Mouse (Mus musculus) megakaryocyte, embryonic 14.5 days (primary cell): ENCODE data around the gene Cox4i2. TPM values are rescaled to one million over a fixed set of nuclear protein-coding genes. Genes with fewer than 3 reads are reported as not detected.

ENCODE experiments used
- H3K27me3 ChIP-seq: replicated peaks from 2 replicates; pipeline ENCODE3; 2012; ENCODE audit warnings: inconsistent platforms
- H3K36me3 ChIP-seq: replicated peaks from 2 replicates; pipeline ENCODE3; 2012; ENCODE audit warnings: low read length, inconsistent platforms, mixed read lengths
- H3K4me1 ChIP-seq: 2 replicates; pipeline ENCODE4 v1.6.1; 2012; ENCODE audit warnings: inconsistent platforms
- H3K4me3 ChIP-seq: replicated peaks from 2 replicates; pipeline ENCODE3; 2012; ENCODE audit warnings: moderate library complexity, mild to moderate bottlenecking, inconsistent platforms
- H3K9me3 ChIP-seq: 2 replicates; pipeline ENCODE4 v1.6.1; 2012; ENCODE audit warnings: inconsistent platforms
- FLI1 ChIP-seq: IDR thresholded peaks from 2 replicates; pipeline ENCODE4 v1.6.1; 2012; ENCODE audit warnings: low read length, inconsistent platforms, mixed read lengths
- GATA1 ChIP-seq: IDR thresholded peaks from 3 replicates; pipeline ENCODE4 v1.6.1; 2012; ENCODE audit warnings: mixed read lengths, low read length, inconsistent platforms, borderline replicate concordance
- polyA plus RNA-seq: library from polyadenylated mRNA; stranded (reverse); fragments of >175 nt; gene quantifications from 2 replicates; pipeline ENCODE4 v1.2.3, GENCODE M21; 2012; ENCODE audit warnings: low replicate concordance; ENCODE audit not compliant: insufficient read depth

Cox4i2 gene
- polyA plus RNA-seq, 1 experiment: 2.8 TPM

- H3K4me1 ChIP-seq: peaks cover 70% of the 10 kb centered on the region
- TF ChIP-seq GATA1 (no peak), FLI1 (no peak)
- H3K9me3 ChIP-seq: no peaks in the 10 kb centered on the region
- H3K36me3 ChIP-seq: no peaks in the 10 kb centered on the region
- peak overlapping the region; percentile 83 for H3K4me3 ChIP-seq
- H3K27me3 ChIP-seq: peaks cover 1% of the 10 kb centered on the region
Measured at GRCm38 (mm10) chr2:152741153-152742041, 12.6 kb upstream of the Cox4i2 start.

GRCm38 (mm10) chr2:152742435-152742834 is 11.5 kb upstream of the Cox4i2 start:
- Histone ChIP-seq H3K27me3 (no peaks in the 10 kb centered on the region), H3K9me3 (no peaks in the 10 kb centered on the region), H3K4me3 (peak overlapping the region; percentile 28), H3K36me3 (no peaks in the 10 kb centered on the region), H3K4me1 (peaks cover 60% of the 10 kb centered on the region)
- no peak for TF ChIP-seq FLI1
- TF ChIP-seq GATA1: no peak

DNA sequence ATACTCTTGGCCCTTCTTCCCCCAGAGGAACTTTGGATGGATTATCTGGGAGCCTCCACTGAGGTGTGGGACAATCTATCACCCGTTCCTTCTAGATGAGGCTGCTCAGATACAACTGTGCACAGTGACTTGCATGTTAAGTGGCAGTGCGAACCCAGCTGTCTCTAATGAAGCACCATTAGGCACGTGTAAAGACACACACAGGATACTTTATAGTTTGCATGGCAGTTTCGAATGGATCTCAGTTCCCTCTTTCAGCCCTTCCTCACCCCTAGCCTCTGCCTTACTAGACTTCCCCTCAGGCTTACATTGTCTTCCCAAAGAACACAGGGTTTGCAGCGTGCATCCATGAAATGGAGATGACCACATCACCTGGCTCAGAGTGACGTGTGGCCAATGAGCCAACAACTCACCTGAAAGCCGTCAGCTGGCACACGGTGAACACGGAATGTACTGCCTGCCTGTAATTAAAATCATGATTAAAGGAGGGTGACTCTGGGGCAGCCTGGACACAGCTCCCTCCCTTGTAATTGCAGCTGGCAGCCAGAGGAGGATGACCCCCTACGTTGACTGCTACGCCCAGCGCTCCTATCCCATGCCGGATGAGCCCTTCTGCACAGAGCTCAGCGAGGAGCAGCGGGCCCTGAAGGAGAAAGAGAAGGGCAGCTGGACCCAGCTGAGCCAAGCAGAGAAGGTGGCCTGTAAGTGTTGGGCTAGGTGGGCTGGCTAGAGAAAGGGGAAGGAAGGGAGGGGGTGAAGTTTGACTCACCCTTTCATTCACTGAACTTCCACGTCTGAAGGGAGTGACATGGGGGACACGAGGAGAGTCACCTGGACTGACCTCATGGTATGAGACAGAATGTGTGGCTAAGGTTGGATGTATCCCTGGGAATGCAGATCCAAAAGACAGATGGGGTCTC is 2.8 kb downstream of the Cox4i2 start:
- TF ChIP-seq GATA1: no peak
- TF ChIP-seq FLI1: no peak
- H3K4me1 ChIP-seq: peaks cover 67% of the 10 kb centered on the region
- H3K4me3 ChIP-seq: no peak overlapping the region
- no peaks in the 10 kb centered on the region for H3K36me3 ChIP-seq
- peaks cover 28% of the 10 kb centered on the region for H3K27me3 ChIP-seq
- no peaks in the 10 kb centered on the region for H3K9me3 ChIP-seq

DNA sequence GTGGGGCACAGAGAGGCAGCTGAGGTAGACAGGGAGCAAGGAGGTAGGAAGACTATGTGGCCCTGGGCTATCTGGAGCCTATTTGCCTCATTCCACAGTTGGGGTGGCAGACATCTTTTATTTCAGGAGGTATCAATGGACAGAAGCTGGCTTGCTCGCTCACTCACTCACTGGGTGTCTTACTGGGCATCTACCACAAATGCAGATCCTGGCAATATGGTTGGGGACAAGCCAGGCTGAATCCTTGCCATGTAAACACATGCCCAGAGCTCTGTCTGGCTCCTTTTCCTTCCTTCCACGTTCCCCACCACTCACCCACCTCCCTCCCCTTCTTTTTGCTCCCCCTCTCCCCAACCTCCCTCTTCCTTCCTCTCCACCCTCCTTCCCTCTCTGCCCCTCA is 3.5 kb downstream of the Cox4i2 start:
- Histone ChIP-seq H3K4me1 (peaks cover 67% of the 10 kb centered on the region), H3K4me3 (no peak overlapping the region), H3K9me3 (no peaks in the 10 kb centered on the region), H3K36me3 (peaks cover 2% of the 10 kb centered on the region), H3K27me3 (peaks cover 28% of the 10 kb centered on the region)
- TF ChIP-seq FLI1 (no peak), GATA1 (no peak)

DNA sequence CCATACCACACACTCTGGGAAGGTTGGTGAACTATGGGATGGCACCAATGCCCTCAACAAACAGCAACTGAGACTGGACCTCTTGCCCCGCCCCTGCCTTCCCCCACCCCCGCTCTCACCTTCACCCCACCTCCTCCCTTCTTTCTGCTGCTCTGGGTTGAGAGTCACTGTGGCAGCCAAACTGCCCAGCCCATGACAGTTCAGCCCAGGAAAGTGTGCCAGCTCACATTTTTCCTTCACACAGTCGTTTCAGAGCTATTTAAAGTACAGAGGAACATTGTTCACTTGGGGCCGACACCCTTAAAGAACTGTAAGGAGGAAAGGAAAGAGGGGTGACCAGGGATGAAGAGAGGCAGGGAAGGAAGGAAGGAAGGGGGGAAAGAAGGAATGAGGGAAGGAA is 4.4 kb downstream of the Cox4i2 start:
- Histone ChIP-seq H3K4me3 (no peak overlapping the region), H3K9me3 (no peaks in the 10 kb centered on the region), H3K36me3 (peaks cover 4% of the 10 kb centered on the region), H3K4me1 (peaks cover 70% of the 10 kb centered on the region), H3K27me3 (peaks cover 25% of the 10 kb centered on the region)
- TF ChIP-seq FLI1 (no peak), GATA1 (no peak)

- Histone ChIP-seq H3K36me3 (peaks cover 4% of the 10 kb centered on the region), H3K27me3 (peaks cover 2% of the 10 kb centered on the region), H3K9me3 (no peaks in the 10 kb centered on the region), H3K4me1 (peaks cover 72% of the 10 kb centered on the region), H3K4me3 (no peak overlapping the region)
- TF ChIP-seq FLI1: no peak
- TF ChIP-seq GATA1: no peak
Measured at GRCm38 (mm10) chr2:152763310-152763709, 9.3 kb downstream of the Cox4i2 start.

- peaks cover 8% of the 10 kb centered on the region for H3K36me3 ChIP-seq
- H3K9me3 ChIP-seq: no peaks in the 10 kb centered on the region
- H3K4me3 ChIP-seq: peak overlapping the region; percentile 55
- TF ChIP-seq FLI1 (no peak), GATA1 (no peak)
- H3K27me3 ChIP-seq: peaks cover 2% of the 10 kb centered on the region
- H3K4me1 ChIP-seq: peaks cover 72% of the 10 kb centered on the region
Measured at GRCm38 (mm10) chr2:152764172-152765044, 10.4 kb downstream of the Cox4i2 start.

GRCm38 (mm10) chr2:152765045-152765674 is 11.2 kb downstream of the Cox4i2 start:
- TF ChIP-seq GATA1 (no peak), FLI1 (no peak)
- peaks cover 12% of the 10 kb centered on the region for H3K36me3 ChIP-seq
- peaks cover 73% of the 10 kb centered on the region for H3K4me1 ChIP-seq
- H3K9me3 ChIP-seq: no peaks in the 10 kb centered on the region
- H3K27me3 ChIP-seq: peaks cover 2% of the 10 kb centered on the region
- H3K4me3 ChIP-seq: no peak overlapping the region
